In the genomic region with DNA sequence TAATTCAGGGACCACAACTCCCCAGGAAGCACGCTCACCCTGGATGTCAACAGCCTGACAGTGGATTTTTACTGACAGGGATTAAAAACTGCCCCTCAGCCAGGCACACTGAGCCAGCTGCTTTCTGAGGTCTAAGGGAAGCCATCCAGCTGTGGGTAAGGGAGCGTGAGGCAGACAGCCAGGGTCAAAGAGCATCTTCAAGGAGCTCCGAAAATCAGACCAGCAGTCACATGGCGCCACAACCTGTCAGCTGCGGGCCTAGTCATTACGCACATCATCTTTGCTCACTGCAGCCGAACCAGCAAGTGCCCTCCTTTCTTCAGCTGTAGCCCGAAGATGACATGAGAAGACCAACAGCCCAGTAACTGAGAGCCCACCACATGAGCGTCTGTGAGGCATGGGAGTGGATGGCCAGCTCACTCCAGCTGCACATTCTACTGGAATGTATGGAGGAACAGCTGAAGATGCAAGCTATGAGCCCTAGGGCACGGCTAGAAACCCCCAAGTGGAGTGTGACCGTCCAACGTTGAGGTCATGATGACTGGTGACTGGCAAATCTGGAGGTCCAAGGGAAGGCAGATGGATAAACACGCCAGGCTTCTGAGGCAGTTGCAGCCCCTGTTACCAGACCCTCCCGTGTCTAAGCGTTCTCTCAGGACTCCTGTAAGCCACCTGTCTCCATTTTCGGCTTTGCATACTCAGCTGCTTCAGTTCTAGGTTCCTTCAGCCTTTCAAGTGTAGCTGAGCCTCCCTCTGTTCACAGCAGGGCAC, we compare ENCODE assay signal across 8 mouse cellular contexts. TPM values are rescaled to one million over a fixed set of nuclear protein-coding genes. Genes with fewer than 3 reads are reported as not detected.
DNase-seq lines count a peak whose midpoint lies in the region; ATAC-seq and TF ChIP-seq lines count a peak whose summit lies in the region.

No protein-coding gene starts in this region.

- H3K27ac ChIP-seq in hindbrain, embryonic 14.5 days, result 0 out of 2 replicates have a peak overlapping the region, but pooled peaks have one; percentile 10
- H3K27ac ChIP-seq in hindbrain, embryonic 11.5 days (ENCODE audit: low read depth, low read length), result no peak overlapping the region
- H3K27ac ChIP-seq in cortical plate, adult 2 months (ENCODE audit: insufficient read depth, low read length), result peak overlapping the region; percentile 31; the same call in 1 of the 2 replicates
- peak overlapping the region; percentile 46 for H3K27ac ChIP-seq in midbrain, embryonic 15.5 days
- H3K27ac ChIP-seq in intestine, embryonic 15.5 days, result no peak overlapping the region

- no peaks in the 10 kb centered on the region for H3K27me3 ChIP-seq in hindbrain, embryonic 14.5 days (ENCODE audit: control insufficient read depth, insufficient read depth, low read length)
- peaks cover under 1% of the 10 kb centered on the region for H3K27me3 ChIP-seq in hindbrain, embryonic 11.5 days (ENCODE audit: control insufficient read depth, insufficient read depth, low read length)
- no peaks in the 10 kb centered on the region for H3K27me3 ChIP-seq in midbrain, embryonic 15.5 days (replicated peaks)
- H3K27me3 ChIP-seq in intestine, embryonic 15.5 days (replicated peaks), result no peaks in the 10 kb centered on the region

- no peaks in the 10 kb centered on the region for H3K9me3 ChIP-seq in hindbrain, embryonic 14.5 days (ENCODE audit: control insufficient read depth, low read length)
- H3K9me3 ChIP-seq in hindbrain, embryonic 11.5 days (ENCODE audit: control insufficient read depth, low read length), result no peaks in the 10 kb centered on the region
- no peaks in the 10 kb centered on the region for H3K9me3 ChIP-seq in midbrain, embryonic 15.5 days
- H3K9me3 ChIP-seq in intestine, embryonic 15.5 days, result no peaks in the 10 kb centered on the region

- no peak overlapping the region for H3K4me3 ChIP-seq in hindbrain, embryonic 14.5 days (replicated peaks; ENCODE audit: low read length)
- no peak overlapping the region for H3K4me3 ChIP-seq in hindbrain, embryonic 11.5 days (ENCODE audit: low read depth, low read length)
- H3K4me3 ChIP-seq in cortical plate, adult 2 months (ENCODE audit: insufficient read depth, low read length), result no peak overlapping the region
- no peak overlapping the region for H3K4me3 ChIP-seq in midbrain, embryonic 15.5 days
- no peak overlapping the region for H3K4me3 ChIP-seq in intestine, embryonic 15.5 days (replicated peaks)

- no peaks in the 10 kb centered on the region for H3K36me3 ChIP-seq in hindbrain, embryonic 14.5 days (replicated peaks; ENCODE audit: control insufficient read depth, insufficient read depth)
- no peaks in the 10 kb centered on the region for H3K36me3 ChIP-seq in hindbrain, embryonic 11.5 days (ENCODE audit: control insufficient read depth, insufficient read depth, low read length)
- no peaks in the 10 kb centered on the region for H3K36me3 ChIP-seq in midbrain, embryonic 15.5 days (replicated peaks)
- no peaks in the 10 kb centered on the region for H3K36me3 ChIP-seq in intestine, embryonic 15.5 days

- WGBS in hindbrain, embryonic 14.5 days, result 38% methylated on average over 16 of the region's 16 CpGs
- 34% methylated on average over 16 of the region's 16 CpGs for WGBS in hindbrain, embryonic 11.5 days
- WGBS in midbrain, embryonic 15.5 days, result 28% methylated on average over 16 of the region's 16 CpGs
- 66% methylated on average over 16 of the region's 16 CpGs for WGBS in intestine, embryonic 15.5 days

- TF ChIP-seq CTCF in cortical plate, adult 2 months (IDR thresholded peaks at IDR 0.05; ENCODE audit: extremely low read depth, insufficient read depth, low read length), result no peak

- no peak for DNase-seq in hindbrain, embryonic 14.5 days (ENCODE audit: low spot score)
- DNase-seq in hindbrain, embryonic 11.5 days (ENCODE audit: low spot score), result no peak
- DNase-seq in kidney, adult 9 months, result peak; percentile 81
- no peak for DNase-seq in gastrocnemius, postnatal 10 days

- H3K4me2 ChIP-seq in hindbrain, embryonic 14.5 days (replicated peaks), result no peak overlapping the region
- no peak overlapping the region for H3K4me2 ChIP-seq in hindbrain, embryonic 11.5 days (replicated peaks; ENCODE audit: low read depth, low read length)
- no peak overlapping the region for H3K4me2 ChIP-seq in midbrain, embryonic 15.5 days
- no peak overlapping the region for H3K4me2 ChIP-seq in intestine, embryonic 15.5 days (replicated peaks)

- no peak for TF ChIP-seq POLR2A in cortical plate, adult 2 months (IDR thresholded peaks at IDR 0.05; ENCODE audit: extremely low read depth, insufficient read depth, low read length)

- H3K4me1 ChIP-seq in hindbrain, embryonic 14.5 days (replicated peaks; ENCODE audit: control insufficient read depth, insufficient read depth, low read length), result peaks cover 37% of the 10 kb centered on the region
- peaks cover 26% of the 10 kb centered on the region for H3K4me1 ChIP-seq in hindbrain, embryonic 11.5 days (replicated peaks; ENCODE audit: control insufficient read depth, insufficient read depth, low read length)
- H3K4me1 ChIP-seq in cortical plate, adult 2 months (ENCODE audit: control insufficient read depth, insufficient read depth, low read length), result peaks cover 18% of the 10 kb centered on the region
- peaks cover 50% of the 10 kb centered on the region for H3K4me1 ChIP-seq in midbrain, embryonic 15.5 days
- H3K4me1 ChIP-seq in intestine, embryonic 15.5 days (replicated peaks), result peaks cover 42% of the 10 kb centered on the region

- no peak for ATAC-seq in hindbrain, embryonic 14.5 days (ENCODE audit: low FRiP score)
- ATAC-seq in hindbrain, embryonic 11.5 days (ENCODE audit: low FRiP score), result no peak
- ATAC-seq in midbrain, embryonic 15.5 days (replicated peaks), result no peak
- no peak for ATAC-seq in intestine, embryonic 15.5 days
- no peak for ATAC-seq in erythroid progenitor cell, adult 5-6 weeks (replicated peaks; ENCODE audit: low FRiP score, poor library complexity, severe bottlenecking)

- no peak overlapping the region for H3K9ac ChIP-seq in hindbrain, embryonic 14.5 days
- no peak overlapping the region for H3K9ac ChIP-seq in hindbrain, embryonic 11.5 days (ENCODE audit: low read depth, low read length)
- H3K9ac ChIP-seq in midbrain, embryonic 15.5 days, result no peak overlapping the region
- H3K9ac ChIP-seq in intestine, embryonic 15.5 days, result no peak overlapping the region

RNA-seq across cellular contexts. Expression of gene Ccdc88c, which starts 33.1 kb away (rescaled TPM):
- polyA plus RNA-seq in hindbrain, embryonic 14.5 days (2014; fragmentation: Nextera tagmentation; extraction: Ambion mirVana), result 11.1 and 13.3 TPM in 2 replicates
- 11.6 and 14.1 TPM in 2 replicates for polyA plus RNA-seq in hindbrain, embryonic 11.5 days (2014; fragmentation: Nextera tagmentation; extraction: Ambion mirVana)
- 19.1 and 20.9 TPM in 2 replicates for polyA plus RNA-seq in cortical plate, adult 2 months (2012; rRNA removed)
- polyA plus RNA-seq in midbrain, embryonic 15.5 days (2015; fragmentation: Nextera tagmentation; extraction: Ambion mirVana), result 14.6 and 15.8 TPM in 2 replicates
- polyA plus RNA-seq in intestine, embryonic 15.5 days (2015; fragmentation: Nextera tagmentation; extraction: Ambion mirVana), result 13.6 and 14.9 TPM in 2 replicates
- 10 to 100 TPM; 49.5 to 57.8 TPM for total RNA-seq in gastrocnemius, postnatal 10 days (2021)
- 96.4 and 130 TPM in 2 replicates for total RNA-seq in erythroid progenitor cell, adult 5-6 weeks (2015; ENCODE audit: low replicate concordance)
- total RNA-seq in erythroid progenitor cell, adult 5-6 weeks (2017; ENCODE audit: low replicate concordance), result 189 and 234 TPM in 2 replicates

Comparison
In these comparisons a context has a peak if more than half of its experiments do, and no peak if none do; other contexts are left out.
1. H3K27ac ChIP-seq: peak in hindbrain, embryonic 14.5 days (single experiment), cortical plate, adult 2 months (single experiment) and midbrain, embryonic 15.5 days (single experiment); none in hindbrain, embryonic 11.5 days (single experiment) and intestine, embryonic 15.5 days (single experiment).